In genomic region chr17:87367640-87368039, GRCm38 (mm10) we compare ENCODE assay signal across 9 mouse cellular contexts. TPM values are rescaled to one million over a fixed set of nuclear protein-coding genes. Genes with fewer than 3 reads are reported as not detected.
DNase-seq lines count a peak whose midpoint lies in the region; ATAC-seq lines count a peak whose summit lies in the region.
"Had no signal": no experiment of that assay in that cellular context is flagged by ENCODE, and none has a peak within 500 bp of the region (broad histone marks: within the 10 kb centered on the region; RNA-seq: fewer than 3 reads in every experiment).

No protein-coding gene starts in this region.

- WGBS in embryonic facial prominence, embryonic 13.5 days: 46% methylated on average over 3 of the region's 3 CpGs

- H3K27ac ChIP-seq in embryonic facial prominence, embryonic 13.5 days: peak overlapping the region; percentile 51; the same call in 1 of the 2 replicates
- H3K27ac ChIP-seq: kidney, postnatal 0 days had no signal

- no peak overlapping the region for H3K4me3 ChIP-seq in embryonic facial prominence, embryonic 13.5 days

- H3K36me3 ChIP-seq in embryonic facial prominence, embryonic 13.5 days: no peaks in the 10 kb centered on the region

- no peaks in the 10 kb centered on the region for H3K9me3 ChIP-seq in embryonic facial prominence, embryonic 13.5 days

- H3K9ac ChIP-seq in embryonic facial prominence, embryonic 13.5 days: no peak overlapping the region

- H3K4me1 ChIP-seq in embryonic facial prominence, embryonic 13.5 days: peaks cover 63% of the 10 kb centered on the region

- intact Hi-C loops in heart, postnatal 14 days (cut with DNase I): no loop called here
- intact Hi-C loops in left cerebral cortex, postnatal 10 days (cut with DNase I): no loop called here

- ATAC-seq in embryonic facial prominence, embryonic 13.5 days (ENCODE audit: insufficient number of reproducible peaks, insufficient read depth, low FRiP score, low TSS enrichment, low read depth): no peak

- peak; percentile 48 to 52 for DNase-seq in cerebellum, adult 18-20 months
- no peak for DNase-seq in cerebellum, adult 11-12 months
- peak; percentile 83 for DNase-seq in 3134 (ENCODE audit: extremely low read depth, insufficient read length, low spot score)
- DNase-seq in heart, postnatal 14 days: peak; percentile 75 to 82
- peak; percentile 63 to 81 for DNase-seq in left cerebral cortex, postnatal 10 days (ENCODE audit: extremely low spot score in 1 of 2, low spot score in 2 of 2)
- peak; percentile 71 for DNase-seq in right cerebral cortex, postnatal 4 days
- DNase-seq in spleen, adult 12 weeks (ENCODE audit: low spot score): no peak

- H3K27me3 ChIP-seq in embryonic facial prominence, embryonic 13.5 days: no peaks in the 10 kb centered on the region

- no peak overlapping the region for H3K4me2 ChIP-seq in embryonic facial prominence, embryonic 13.5 days

RNA-seq across cellular contexts. Expression of gene Stpg4, which starts 59.9 kb away (rescaled TPM):
- polyA plus RNA-seq in embryonic facial prominence, embryonic 13.5 days (2015; fragmentation: Nextera tagmentation; extraction: Ambion mirVana): not detected in 2 replicates
- not detected for total RNA-seq in heart, postnatal 14 days (2021)
- under 1 TPM in 1 of 2 experiments, not detected in 1; 0.56 TPM for total RNA-seq in left cerebral cortex, postnatal 10 days (2021)
- polyA plus RNA-seq: kidney, postnatal 0 days had no signal

Comparison
In these comparisons a context has a peak if more than half of its experiments do, and no peak if none do; other contexts are left out.
1. DNase-seq: peak in cerebellum, adult 18-20 months (2 of 2), 3134 (single experiment), heart, postnatal 14 days (2 of 2), left cerebral cortex, postnatal 10 days (2 of 2) and right cerebral cortex, postnatal 4 days (single experiment); none in cerebellum, adult 11-12 months (single experiment) and spleen, adult 12 weeks (single experiment).